Comparison of ENCODE assay signal across 9 mouse cellular contexts in genomic region chr14:41162663-41163062, GRCm38 (mm10). TPM values are rescaled to one million over a fixed set of nuclear protein-coding genes. Genes with fewer than 3 reads are reported as not detected.
DNase-seq lines count a peak whose midpoint lies in the region; ATAC-seq and TF ChIP-seq lines count a peak whose summit lies in the region.
"Had no signal": no experiment of that assay in that cellular context is flagged by ENCODE, and none has a peak within 500 bp of the region (broad histone marks: within the 10 kb centered on the region; RNA-seq: fewer than 3 reads in every experiment).

No protein-coding gene starts in this region.

- H3K27me3 ChIP-seq in ES-Bruce4 (ENCODE audit: control insufficient read depth, insufficient read depth, low read length, poor library complexity, severe bottlenecking), result no peaks in the 10 kb centered on the region
- no peaks in the 10 kb centered on the region for H3K27me3 ChIP-seq in limb, embryonic 14.5 days (ENCODE audit: control insufficient read depth, insufficient read depth, low read length)
- H3K27me3 ChIP-seq: limb, embryonic 12.5 days had no signal

- no peak overlapping the region for H3K4me3 ChIP-seq in ES-Bruce4 (ENCODE audit: low read depth, low read length)
- H3K4me3 ChIP-seq in limb, embryonic 14.5 days (replicated peaks; ENCODE audit: low read length), result no peak overlapping the region
- H3K4me3 ChIP-seq: limb, embryonic 12.5 days had no signal

- H3K36me3 ChIP-seq in ES-Bruce4 (ENCODE audit: control insufficient read depth, insufficient read depth, low read length, poor library complexity, severe bottlenecking), result no peaks in the 10 kb centered on the region
- H3K36me3 ChIP-seq in limb, embryonic 14.5 days (ENCODE audit: control insufficient read depth, insufficient read depth, low read length), result no peaks in the 10 kb centered on the region
- H3K36me3 ChIP-seq: limb, embryonic 12.5 days had no signal

- TF ChIP-seq EP300 in ES-Bruce4 (IDR thresholded peaks at IDR 0.05; ENCODE audit: insufficient read depth, low read depth, low read length), result no peak

- peak; percentile 79 for TF ChIP-seq CTCF in ES-Bruce4 (IDR thresholded peaks at IDR 0.05; ENCODE audit: low read depth, low read length)
- TF ChIP-seq CTCF in brain, embryonic 14.5 days (IDR thresholded peaks at IDR 0.05; ENCODE audit: borderline replicate concordance, extremely low read depth, insufficient read depth, insufficient read length), result peak; percentile 75

- H3K4me1 ChIP-seq in ES-Bruce4 (ENCODE audit: control insufficient read depth, insufficient read depth, low read length), result no peaks in the 10 kb centered on the region
- H3K4me1 ChIP-seq in limb, embryonic 14.5 days (ENCODE audit: control insufficient read depth, insufficient read depth, low read length), result no peaks in the 10 kb centered on the region
- H3K4me1 ChIP-seq: limb, embryonic 12.5 days had no signal

- 11% methylated on average over 2 of the region's 2 CpGs for WGBS in limb, embryonic 14.5 days

- no peak for TF ChIP-seq POLR2A in ES-Bruce4 (IDR thresholded peaks at IDR 0.05; ENCODE audit: insufficient read depth, low read length)
- TF ChIP-seq POLR2A in brain, embryonic 14.5 days (IDR thresholded peaks at IDR 0.05; ENCODE audit: borderline replicate concordance, extremely low read depth, insufficient read depth, insufficient read length, poor library complexity, severe bottlenecking), result no peak
- no peak for TF ChIP-seq POLR2A in limb, embryonic 14.5 days (IDR thresholded peaks at IDR 0.05; ENCODE audit: borderline replicate concordance, extremely low read depth, insufficient read depth, insufficient read length)

- no peak overlapping the region for H3K4me2 ChIP-seq in limb, embryonic 14.5 days (replicated peaks; ENCODE audit: low read depth, low read length, severe bottlenecking)
- H3K4me2 ChIP-seq: limb, embryonic 12.5 days had no signal

- ATAC-seq in limb, embryonic 14.5 days (ENCODE audit: low FRiP score, low read depth), result no peak

- H3K9me3 ChIP-seq in ES-Bruce4 (replicated peaks; ENCODE audit: control insufficient read depth, insufficient read depth, low read length, poor library complexity, severe bottlenecking), result no peaks in the 10 kb centered on the region
- H3K9me3 ChIP-seq in limb, embryonic 14.5 days (ENCODE audit: control insufficient read depth, low read length), result no peaks in the 10 kb centered on the region
- H3K9me3 ChIP-seq: limb, embryonic 12.5 days had no signal

- DNase-seq in gastrocnemius, postnatal 10 days, result peak; percentile 21
- DNase-seq in gastrocnemius, postnatal 4 days (ENCODE audit: low spot score in 2 of 2), result no peak
- peak; percentile 27 for DNase-seq in brain, embryonic 14.5 days (ENCODE audit: low read depth)
- DNase-seq in heart, postnatal 4 days, result peak; percentile 62
- peak; percentile 62 for DNase-seq in limb, embryonic 14.5 days (ENCODE audit: low spot score)
- peak; percentile 13 for DNase-seq in retina, postnatal 7 days (ENCODE audit: low read depth, low spot score)
- DNase-seq in thymus, postnatal 25 days, result no peak

- no peak overlapping the region for H3K9ac ChIP-seq in ES-Bruce4 (ENCODE audit: low read depth, poor library complexity, severe bottlenecking)
- H3K9ac ChIP-seq in limb, embryonic 14.5 days (ENCODE audit: low read depth, low read length, severe bottlenecking), result no peak overlapping the region
- H3K9ac ChIP-seq: limb, embryonic 12.5 days had no signal

- no peak overlapping the region for H3K27ac ChIP-seq in ES-Bruce4 (ENCODE audit: insufficient read depth, low read length)
- no peak overlapping the region for H3K27ac ChIP-seq in limb, embryonic 14.5 days (replicated peaks; ENCODE audit: low read depth, low read length)
- H3K27ac ChIP-seq: limb, embryonic 12.5 days had no signal

RNA-seq across cellular contexts. Expression of gene Mbl1, which starts 11.4 kb away (rescaled TPM):
- total RNA-seq in gastrocnemius, postnatal 10 days (2021), result under 1 TPM in 1 of 2 experiments, not detected in 1; 0.52 TPM
- under 1 TPM in 1 of 2 experiments, not detected in 1; 0.80 TPM for total RNA-seq in gastrocnemius, postnatal 4 days (2021)
- polyA plus RNA-seq in ES-Bruce4 (2011; ENCODE audit: insufficient read depth, insufficient read length, low read depth, missing spikeins), result not detected in 2 replicates
- not detected in 2 replicates for polyA plus RNA-seq in brain, embryonic 14.5 days (2012; rRNA removed)
- not detected for total RNA-seq in heart, postnatal 4 days (2021)
- polyA plus RNA-seq in limb, embryonic 14.5 days (2012; rRNA removed), result not detected in 2 replicates
- not detected in 2 replicates for polyA plus RNA-seq in limb, embryonic 14.5 days (2014; fragmentation: Nextera tagmentation; extraction: Ambion mirVana)
- polyA plus RNA-seq: limb, embryonic 12.5 days had no signal

RNA-seq across cellular contexts. Expression of gene Sftpd, which starts 22.3 kb away (rescaled TPM):
- not detected for total RNA-seq in gastrocnemius, postnatal 10 days (2021)
- not detected for total RNA-seq in gastrocnemius, postnatal 4 days (2021)
- not detected in 2 replicates for polyA plus RNA-seq in ES-Bruce4 (2011; ENCODE audit: insufficient read depth, insufficient read length, low read depth, missing spikeins)
- not detected in 2 replicates for polyA plus RNA-seq in brain, embryonic 14.5 days (2012; rRNA removed)
- total RNA-seq in heart, postnatal 4 days (2021), result not detected
- not detected in 2 replicates for polyA plus RNA-seq in limb, embryonic 14.5 days (2012; rRNA removed)
- not detected in 2 replicates for polyA plus RNA-seq in limb, embryonic 14.5 days (2014; fragmentation: Nextera tagmentation; extraction: Ambion mirVana)
- polyA plus RNA-seq: limb, embryonic 12.5 days had no signal

RNA-seq across cellular contexts. Expression of gene Sftpa1, which starts 31.1 kb away (rescaled TPM):
- total RNA-seq in gastrocnemius, postnatal 10 days (2021), result not detected
- under 1 TPM in 1 of 2 experiments, not detected in 1; 0.10 TPM for total RNA-seq in gastrocnemius, postnatal 4 days (2021)
- polyA plus RNA-seq in ES-Bruce4 (2011; ENCODE audit: insufficient read depth, insufficient read length, low read depth, missing spikeins), result not detected in 2 replicates
- not detected in 2 replicates for polyA plus RNA-seq in brain, embryonic 14.5 days (2012; rRNA removed)
- total RNA-seq in heart, postnatal 4 days (2021), result not detected
- polyA plus RNA-seq in limb, embryonic 14.5 days (2012; rRNA removed), result not detected in 2 replicates
- polyA plus RNA-seq in limb, embryonic 14.5 days (2014; fragmentation: Nextera tagmentation; extraction: Ambion mirVana), result not detected in 2 replicates
- polyA plus RNA-seq: limb, embryonic 12.5 days had no signal

RNA-seq across cellular contexts. Expression of gene Mat1a, which starts 57.8 kb away (rescaled TPM):
- total RNA-seq in gastrocnemius, postnatal 10 days (2021), result under 1 TPM in 1 of 2 experiments, not detected in 1; 0.52 TPM
- 1 to 10 TPM in 1 of 2 experiments, under 1 TPM in 1; 0.66 to 3.2 TPM for total RNA-seq in gastrocnemius, postnatal 4 days (2021)
- polyA plus RNA-seq in ES-Bruce4 (2011; ENCODE audit: insufficient read depth, insufficient read length, low read depth, missing spikeins), result 0.52 and 1.2 TPM in 2 replicates
- polyA plus RNA-seq in brain, embryonic 14.5 days (2012; rRNA removed), result 0.16 TPM in 1 of 2 replicates, not detected in the other
- under 1 TPM in 1 of 2 experiments, not detected in 1; 0.19 TPM for total RNA-seq in heart, postnatal 4 days (2021)
- not detected in 2 replicates for polyA plus RNA-seq in limb, embryonic 14.5 days (2012; rRNA removed)
- polyA plus RNA-seq in limb, embryonic 14.5 days (2014; fragmentation: Nextera tagmentation; extraction: Ambion mirVana), result not detected in 2 replicates
- polyA plus RNA-seq: limb, embryonic 12.5 days had no signal

Comparison
In these comparisons a context has a peak if more than half of its experiments do, and no peak if none do; other contexts are left out.
1. DNase-seq: peak in gastrocnemius, postnatal 10 days (single experiment), brain, embryonic 14.5 days (single experiment), heart, postnatal 4 days (single experiment), limb, embryonic 14.5 days (single experiment) and retina, postnatal 7 days (single experiment); none in gastrocnemius, postnatal 4 days (0 of 2) and thymus, postnatal 25 days (single experiment).